Mouse (Mus musculus) lung, adult 2 months (tissue): ENCODE measurements around the gene Col20a1.

Source experiments
- CTCF ChIP-seq: fragments of 200-500 bp; IDR thresholded peaks from 2 replicates; pipeline ENCODE4 v1.5.1; 2011; ENCODE audit warnings: mild to moderate bottlenecking, low read length, control low read depth; ENCODE audit not compliant: insufficient read depth
- POLR2A ChIP-seq: fragments of 200-500 bp; IDR thresholded peaks from 2 replicates; pipeline ENCODE4 v1.6.1; 2011; ENCODE audit warnings: low read depth, mild to moderate bottlenecking, control low read depth, low read length, borderline replicate concordance; ENCODE audit errors: extremely low read depth

GRCm38 (mm10) chr2:181048252-181048945, 62.1 kb downstream of the Col20a1 start:
- TF ChIP-seq CTCF (no peak), POLR2A (no peak)
